Mouse (Mus musculus) intestine, embryonic 14.5 days (tissue): ENCODE data around the gene Fcgr3. TPM values are rescaled to one million over a fixed set of nuclear protein-coding genes. Genes with fewer than 3 reads are reported as not detected.
A peak's percentile ranks its signal among the peaks of the same experiment; 100 is the strongest.

Source experiments
- ATAC-seq: fragments of 200-750 bp; cut with Nextera tagmentation; replicated peaks from 2 replicates; pipeline ENCODE4 v1.8.0; 2017; ENCODE audit warnings: low read depth, moderate number of reproducible peaks, moderate TSS enrichment, moderate library complexity; ENCODE audit not compliant: low FRiP score, low TSS enrichment
- DNase-seq: peaks from one replicate; pipeline ENCODE4 v3.0.0-alpha.2; 2018; ENCODE audit warnings: low spot score
- H3K27ac ChIP-seq: fragments of 300-500 bp; sonication (generic); 2 replicates; pipeline ENCODE4 v1.5.1; 2014; ENCODE audit warnings: low read depth, mild to moderate bottlenecking, control low read depth
- H3K27me3 ChIP-seq: fragments of 300-500 bp; sonication (generic); replicated peaks from 2 replicates; pipeline ENCODE4 v1.6.1; 2014; ENCODE audit warnings: low read length, control low read depth; ENCODE audit not compliant: control insufficient read depth, insufficient read depth
- H3K36me3 ChIP-seq: fragments of 300-500 bp; sonication (generic); 2 replicates; pipeline ENCODE4 v1.6.1; 2014; ENCODE audit warnings: low read length, control low read depth; ENCODE audit not compliant: control insufficient read depth, insufficient read depth
- H3K4me1 ChIP-seq: fragments of 300-500 bp; sonication (generic); replicated peaks from 2 replicates; pipeline ENCODE4 v1.6.1; 2014; ENCODE audit warnings: low read length, control low read depth, mixed read lengths; ENCODE audit not compliant: control insufficient read depth, insufficient read depth
- H3K4me2 ChIP-seq: fragments of 300-500 bp; sonication (generic); 2 replicates; pipeline ENCODE4 v1.6.1; 2014; ENCODE audit warnings: low read length
- H3K4me3 ChIP-seq: fragments of 300-500 bp; sonication (generic); 2 replicates; pipeline ENCODE4 v1.5.1; 2014; ENCODE audit warnings: low read depth, low read length, control low read depth, mixed read lengths
- H3K9ac ChIP-seq: fragments of 300-500 bp; sonication (generic); 2 replicates; pipeline ENCODE4 v1.6.1; 2014; ENCODE audit warnings: mild to moderate bottlenecking, low read length
- H3K9me3 ChIP-seq: fragments of 300-500 bp; sonication (generic); 2 replicates; pipeline ENCODE4 v1.6.1; 2016; ENCODE audit warnings: low read length, control low read depth; ENCODE audit not compliant: control insufficient read depth
- WGBS: fragments of 180-500 bp; shearing (Covaris S2); extraction: QIAGEN DNeasy Blood & Tissue Kit; methylation state at CpG from one replicate; pipeline ENCODE4 v1.1.7; 2014; 5-methylcytosine and 5-hydroxymethylcytosine counted together
- polyA plus RNA-seq: library from polyadenylated mRNA; unstranded; fragments of >200 nt; fragmentation: Nextera tagmentation; extraction: Ambion mirVana; gene quantifications from 2 replicates; pipeline ENCODE4 v1.2.1, GENCODE M21; 2014

Fcgr3 gene
- polyA plus RNA-seq, 1 experiment from 2014 or later: 10.7 TPM

- H3K36me3 ChIP-seq: no peaks in the 10 kb centered on the region
- WGBS: under 1% methylated on average over 47 of the region's 47 CpGs
- peak overlapping the region; percentile 85 for H3K27ac ChIP-seq
- ATAC-seq (peak; percentile 86), DNase-seq (peak; percentile 100)
- H3K27me3 ChIP-seq: peaks cover 8% of the 10 kb centered on the region
- H3K4me2 ChIP-seq: peak overlapping the region; percentile 67
- H3K9me3 ChIP-seq: no peaks in the 10 kb centered on the region
- peak overlapping the region; percentile 99 for H3K4me3 ChIP-seq
- H3K4me1 ChIP-seq: 0 out of 2 replicates have a peak, but pooled peaks cover 9% of the 10 kb centered on the region
- peak overlapping the region; percentile 66 for H3K9ac ChIP-seq
These were observed 26.6 kb downstream of the Fcgr3 start for GRCm38 (mm10) chr1:171037861-171038721.

GRCm38 (mm10) chr1:171036550-171037324 lies 28.0 kb downstream of the Fcgr3 start:
- Histone ChIP-seq H3K4me1 (peaks cover 13% of the 10 kb centered on the region; the same call in 1 of the 2 replicates), H3K27ac (no peak overlapping the region), H3K9ac (no peak overlapping the region), H3K36me3 (no peaks in the 10 kb centered on the region), H3K4me2 (peak overlapping the region; percentile 70), H3K4me3 (peak overlapping the region; percentile 40), H3K27me3 (peaks cover 19% of the 10 kb centered on the region), H3K9me3 (no peaks in the 10 kb centered on the region)
- DNase-seq (peak; percentile 86), ATAC-seq (peak; percentile 67; the same call in 1 of the 2 replicates)
- WGBS: 5% methylated on average over 22 of the region's 22 CpGs

GRCm38 (mm10) chr1:171035611-171036010 lies 29.1 kb downstream of the Fcgr3 start:
- H3K4me2 ChIP-seq: no peak overlapping the region
- ATAC-seq (no peak), DNase-seq (no peak)
- peaks cover 27% of the 10 kb centered on the region for H3K27me3 ChIP-seq
- H3K4me3 ChIP-seq: no peak overlapping the region
- H3K9me3 ChIP-seq: no peaks in the 10 kb centered on the region
- H3K36me3 ChIP-seq: no peaks in the 10 kb centered on the region
- peaks cover 13% of the 10 kb centered on the region; the same call in 1 of the 2 replicates for H3K4me1 ChIP-seq
- no peak overlapping the region for H3K9ac ChIP-seq
- WGBS: 53% methylated on average over 11 of the region's 11 CpGs
- no peak overlapping the region for H3K27ac ChIP-seq

GRCm38 (mm10) chr1:171034201-171034600 lies 30.5 kb downstream of the Fcgr3 start:
- peak overlapping the region; percentile 6 for H3K9ac ChIP-seq
- H3K4me3 ChIP-seq: peak overlapping the region; percentile 61
- peaks cover 28% of the 10 kb centered on the region for H3K27me3 ChIP-seq
- H3K4me1 ChIP-seq: peaks cover 13% of the 10 kb centered on the region; the same call in 1 of the 2 replicates
- peak overlapping the region; percentile 93 for H3K4me2 ChIP-seq
- DNase-seq (no peak), ATAC-seq (no peak)
- no peaks in the 10 kb centered on the region for H3K9me3 ChIP-seq
- WGBS: 9% methylated on average over 11 of the region's 11 CpGs
- H3K27ac ChIP-seq: no peak overlapping the region
- no peaks in the 10 kb centered on the region for H3K36me3 ChIP-seq

- ATAC-seq (peak; percentile 76), DNase-seq (peak; percentile 99)
- H3K27me3 ChIP-seq: peaks cover 28% of the 10 kb centered on the region
- peaks cover 13% of the 10 kb centered on the region; the same call in 1 of the 2 replicates for H3K4me1 ChIP-seq
- under 1% methylated on average over 20 of the region's 20 CpGs for WGBS
- H3K27ac ChIP-seq: no peak overlapping the region
- peak overlapping the region; percentile 61 for H3K4me3 ChIP-seq
- H3K36me3 ChIP-seq: no peaks in the 10 kb centered on the region
- H3K4me2 ChIP-seq: peak overlapping the region; percentile 93
- no peaks in the 10 kb centered on the region for H3K9me3 ChIP-seq
- H3K9ac ChIP-seq: peak overlapping the region; percentile 15
These were observed 31.0 kb downstream of the Fcgr3 start for GRCm38 (mm10) chr1:171033756-171034155.

- Histone ChIP-seq H3K4me3 (peak overlapping the region; percentile 61), H3K9ac (peak overlapping the region; percentile 15), H3K27me3 (peaks cover 28% of the 10 kb centered on the region), H3K4me2 (peak overlapping the region; percentile 93), H3K36me3 (no peaks in the 10 kb centered on the region), H3K27ac (no peak overlapping the region), H3K9me3 (no peaks in the 10 kb centered on the region), H3K4me1 (peaks cover 13% of the 10 kb centered on the region; the same call in 1 of the 2 replicates)
- no peak for ATAC-seq
- DNase-seq: no peak
- under 1% methylated on average over 16 of the region's 16 CpGs for WGBS
These were observed 31.5 kb downstream of the Fcgr3 start for GRCm38 (mm10) chr1:171033196-171033595.

GRCm38 (mm10) chr1:171032691-171033090 lies 32.0 kb downstream of the Fcgr3 start:
- Histone ChIP-seq H3K9ac (peak overlapping the region; percentile 14; the same call in 1 of the 2 replicates), H3K27ac (no peak overlapping the region), H3K4me1 (peaks cover 13% of the 10 kb centered on the region; the same call in 1 of the 2 replicates), H3K27me3 (peaks cover 28% of the 10 kb centered on the region), H3K36me3 (no peaks in the 10 kb centered on the region), H3K9me3 (no peaks in the 10 kb centered on the region), H3K4me2 (peak overlapping the region; percentile 93), H3K4me3 (peak overlapping the region; percentile 61)
- WGBS: 3% methylated on average over 10 of the region's 10 CpGs
- no peak for ATAC-seq
- peak; percentile 58 for DNase-seq

GRCm38 (mm10) chr1:171031752-171032151 lies 33.0 kb downstream of the Fcgr3 start:
- no peak for DNase-seq
- H3K27ac ChIP-seq: no peak overlapping the region
- no peaks in the 10 kb centered on the region for H3K36me3 ChIP-seq
- no peak overlapping the region for H3K4me3 ChIP-seq
- H3K4me1 ChIP-seq: peaks cover 13% of the 10 kb centered on the region; the same call in 1 of the 2 replicates
- WGBS: 92% methylated on average over 3 of the region's 3 CpGs
- no peak overlapping the region for H3K4me2 ChIP-seq
- ATAC-seq: no peak
- H3K9ac ChIP-seq: no peak overlapping the region
- no peaks in the 10 kb centered on the region for H3K9me3 ChIP-seq
- peaks cover 28% of the 10 kb centered on the region for H3K27me3 ChIP-seq
